Mouse (Mus musculus) testis, adult 2 months (tissue): ENCODE measurements at regions not wholly inside any gene's neighbourhood (a gene's known extent, or its start where the extent isn't known, plus 50 kb on each side); places are given as distances from the start of the nearest gene placed in this dataset.

Experiments
- CTCF ChIP-seq: fragments of 200-500 bp; IDR thresholded peaks from 2 replicates; pipeline ENCODE4 v1.5.1; 2012; ENCODE audit warnings: low read depth, mild to moderate bottlenecking, inconsistent platforms, low read length, moderate library complexity; ENCODE audit not compliant: control insufficient read depth, insufficient read depth, insufficient replicate concordance
- POLR2A ChIP-seq: fragments of 200-500 bp; IDR thresholded peaks from 2 replicates; pipeline ENCODE4 v1.6.1; 2012; ENCODE audit warnings: low read depth, mild to moderate bottlenecking, inconsistent platforms, low read length, moderate library complexity; ENCODE audit not compliant: control insufficient read depth

DNA sequence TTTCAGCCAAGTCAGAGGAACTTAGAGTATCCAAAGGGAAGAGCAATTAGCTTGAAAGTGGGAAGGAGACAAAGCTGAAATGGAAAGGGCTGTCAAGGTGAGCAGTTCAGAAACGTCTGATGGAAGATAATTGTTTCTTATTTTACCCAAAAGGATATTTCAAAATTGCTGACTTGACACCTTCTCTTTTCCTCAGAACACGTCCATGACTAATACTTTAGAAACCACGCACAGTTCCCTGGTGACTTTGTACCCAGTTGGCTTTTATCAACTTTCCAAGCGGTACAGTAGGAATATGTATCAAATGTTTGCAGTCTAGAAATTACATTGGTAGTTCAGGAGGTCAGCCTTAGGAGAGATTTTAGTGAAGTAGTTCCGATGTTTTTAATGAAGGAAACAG is 508.3 kb upstream of the Ddx18 start:
- no peak for TF ChIP-seq CTCF
- no peak for TF ChIP-seq POLR2A
